Mouse (Mus musculus): Measurements from ENCODE around the gene Eml4. TPM values are rescaled to one million over a fixed set of nuclear protein-coding genes. Genes with fewer than 3 reads are reported as not detected.

The Eml4 gene
- 10 to 100 TPM; 50.3 to 56.6 TPM for polyA plus RNA-seq (2017; shearing (Covaris generic))

GRCm38 (mm10) chr17:83350379-83351091 is at the start of gene Eml4:
TSS of gene Eml4 (plus strand) at chr17:83350931.

GRCm38 (mm10) chr17:83517280-83518015 is 166.7 kb downstream of the Eml4 start, which contains the start of gene Cox7a2l:
TSS of gene Cox7a2l (minus strand) at chr17:83517330.

Other genes starting within 250 kb of the Eml4 start
- gene Pkdcc, start 135.6 kb upstream of the Eml4 start, polyA plus RNA-seq (2017; shearing (Covaris generic)): 1 to 10 TPM; 1.1 to 1.4 TPM
- 100 to 1,000 TPM; 177 to 227 TPM for gene Cox7a2l, start 166.4 kb downstream of the Eml4 start, polyA plus RNA-seq (2017; shearing (Covaris generic))

Measured in inflammation-experienced regulatory T-cells (primary cell).